Mouse (Mus musculus) E14TG2a.4 (cell line): ENCODE results near the gene Ffar2.

Source experiments
- H3K27me3 ChIP-seq: 2 replicates; pipeline ENCODE4 v1.6.1; 2014; ENCODE audit warnings: low read length, control low read depth; ENCODE audit not compliant: insufficient read depth
- H3K36me3 ChIP-seq: 2 replicates; pipeline ENCODE4 v1.6.1; 2014; ENCODE audit warnings: low read length, control low read depth; ENCODE audit not compliant: insufficient read depth
- H3K4me1 ChIP-seq: replicated peaks from 2 replicates; pipeline ENCODE4 v1.6.1; 2014; ENCODE audit warnings: low read depth, low read length, control low read depth
- H3K4me3 ChIP-seq: replicated peaks from 2 replicates; pipeline ENCODE4 v1.5.1; 2014; ENCODE audit warnings: mild to moderate bottlenecking, low read length
- H3K9me3 ChIP-seq: 2 replicates; pipeline ENCODE4 v1.6.1; 2014; ENCODE audit warnings: low read length, control low read depth
- CTCF ChIP-seq: conservative IDR thresholded peaks from 2 replicates; pipeline ENCODE4 v1.5.1; 2014; ENCODE audit warnings: low read length
- NANOG ChIP-seq: IDR thresholded peaks from 2 replicates; pipeline ENCODE4 v1.6.1; 2014; ENCODE audit warnings: borderline replicate concordance, low read length, mixed read lengths
- POU5F1 ChIP-seq: IDR thresholded peaks from 2 replicates; pipeline ENCODE4 v1.6.1; 2014; ENCODE audit warnings: low read length, borderline replicate concordance

The Ffar2 gene

GRCm38 (mm10) chr7:30811757-30812290, 11.8 kb downstream of the Ffar2 start:
- peaks cover 7% of the 10 kb centered on the region for H3K9me3 ChIP-seq
- no peak overlapping the region for H3K4me3 ChIP-seq
- H3K4me1 ChIP-seq = peaks cover 10% of the 10 kb centered on the region
- peaks cover 15% of the 10 kb centered on the region for H3K27me3 ChIP-seq
- TF ChIP-seq POU5F1 (no peak), NANOG (no peak), CTCF (no peak)
- no peaks in the 10 kb centered on the region for H3K36me3 ChIP-seq

- Histone ChIP-seq H3K27me3 (peaks cover 4% of the 10 kb centered on the region; the same call in 1 of the 2 replicates), H3K4me3 (no peak overlapping the region), H3K36me3 (no peaks in the 10 kb centered on the region), H3K4me1 (peaks cover 18% of the 10 kb centered on the region), H3K9me3 (peaks cover 7% of the 10 kb centered on the region)
- TF ChIP-seq POU5F1 (no peak), CTCF (peak; percentile 80), NANOG (no peak)
Observed at GRCm38 (mm10) chr7:30810319-30810718, 13.3 kb downstream of the Ffar2 start.

DNA sequence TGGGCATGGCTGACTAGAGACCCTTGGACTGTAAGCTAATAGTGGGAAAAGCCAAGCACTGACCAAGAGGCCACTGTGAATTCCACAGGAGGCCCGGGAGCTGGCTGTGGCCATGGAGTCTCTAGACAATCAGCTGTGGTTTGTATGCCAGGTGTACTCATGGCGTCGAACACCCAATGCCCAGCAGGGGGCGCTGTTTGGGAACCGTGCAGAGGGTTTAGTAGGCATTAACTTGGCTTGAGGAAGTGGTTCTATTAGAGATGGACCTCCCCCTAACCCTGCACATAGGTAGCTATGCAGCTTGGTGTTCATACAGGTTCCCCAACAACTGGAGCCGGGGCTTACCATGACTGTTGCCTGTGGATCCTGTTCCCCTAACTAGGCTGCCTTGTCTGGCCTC, 17.7 kb downstream of the Ffar2 start:
- H3K9me3 ChIP-seq = peaks cover 7% of the 10 kb centered on the region
- H3K4me3 ChIP-seq = no peak overlapping the region
- H3K4me1 ChIP-seq = peaks cover 18% of the 10 kb centered on the region
- TF ChIP-seq POU5F1 (no peak), CTCF (peak; percentile 66)
- peaks cover 4% of the 10 kb centered on the region for H3K27me3 ChIP-seq
- no peaks in the 10 kb centered on the region for H3K36me3 ChIP-seq

DNA sequence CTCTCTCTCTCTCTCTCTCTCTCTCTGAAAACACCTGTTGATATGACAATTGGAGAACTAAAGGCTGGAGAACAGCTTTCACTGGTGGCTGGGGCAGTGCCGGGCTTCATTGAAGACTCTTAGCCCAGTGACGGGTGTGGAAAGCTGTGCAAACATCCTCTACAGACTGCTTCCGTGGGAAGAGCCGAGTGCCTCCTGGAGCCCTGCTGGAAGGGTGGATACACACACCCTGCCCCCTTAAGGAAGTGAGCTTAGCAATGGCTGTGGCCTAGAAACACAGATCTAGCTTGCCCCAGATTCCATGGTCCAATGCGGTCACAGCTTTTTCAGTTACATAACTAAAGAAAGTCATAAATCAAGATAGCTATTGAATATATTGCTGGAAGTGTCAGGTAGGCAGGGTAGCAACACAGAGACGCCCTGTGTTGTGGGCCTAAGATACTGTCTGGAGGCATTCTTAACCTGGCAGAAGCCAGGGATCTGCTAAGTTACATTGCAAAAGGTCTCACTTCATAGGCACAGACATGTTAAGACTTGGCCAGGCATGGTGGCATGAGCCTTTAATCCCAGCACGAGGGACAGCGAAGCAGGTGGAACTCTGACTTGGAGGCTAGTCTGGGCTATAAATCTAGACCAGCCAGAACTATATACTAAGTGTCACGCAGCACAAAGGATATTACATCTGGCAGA, 19.4 kb downstream of the Ffar2 start:
- peaks cover 13% of the 10 kb centered on the region for H3K4me1 ChIP-seq
- H3K36me3 ChIP-seq = no peaks in the 10 kb centered on the region
- peaks cover 19% of the 10 kb centered on the region for H3K9me3 ChIP-seq
- peaks cover 5% of the 10 kb centered on the region for H3K27me3 ChIP-seq
- TF ChIP-seq POU5F1 = no peak
- no peak for TF ChIP-seq NANOG
- no peak for TF ChIP-seq CTCF
- no peak overlapping the region for H3K4me3 ChIP-seq

DNA sequence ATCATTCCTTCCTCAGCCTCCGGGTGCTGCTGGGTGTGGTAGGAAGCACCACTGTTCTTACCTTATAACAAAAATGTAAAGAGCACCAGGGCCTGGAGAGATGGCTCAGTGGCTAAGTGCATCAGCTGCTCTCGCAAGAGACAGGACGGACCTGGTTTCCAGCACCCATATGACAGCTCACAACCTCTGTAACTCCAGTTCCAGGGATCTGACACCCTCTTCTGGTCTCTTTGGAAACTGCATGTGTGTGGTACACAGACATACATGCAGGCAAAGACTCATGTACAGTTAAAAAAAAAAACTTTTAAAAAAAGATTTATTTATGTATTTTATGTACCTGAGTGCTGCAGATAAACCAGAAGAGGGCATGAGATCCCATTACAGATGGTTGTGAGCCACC, 20.3 kb downstream of the Ffar2 start:
- TF ChIP-seq NANOG (no peak), POU5F1 (no peak), CTCF (peak; percentile 29)
- Histone ChIP-seq H3K4me1 (peaks cover 13% of the 10 kb centered on the region), H3K27me3 (peaks cover 12% of the 10 kb centered on the region), H3K9me3 (peaks cover 17% of the 10 kb centered on the region), H3K4me3 (no peak overlapping the region), H3K36me3 (no peaks in the 10 kb centered on the region)

DNA sequence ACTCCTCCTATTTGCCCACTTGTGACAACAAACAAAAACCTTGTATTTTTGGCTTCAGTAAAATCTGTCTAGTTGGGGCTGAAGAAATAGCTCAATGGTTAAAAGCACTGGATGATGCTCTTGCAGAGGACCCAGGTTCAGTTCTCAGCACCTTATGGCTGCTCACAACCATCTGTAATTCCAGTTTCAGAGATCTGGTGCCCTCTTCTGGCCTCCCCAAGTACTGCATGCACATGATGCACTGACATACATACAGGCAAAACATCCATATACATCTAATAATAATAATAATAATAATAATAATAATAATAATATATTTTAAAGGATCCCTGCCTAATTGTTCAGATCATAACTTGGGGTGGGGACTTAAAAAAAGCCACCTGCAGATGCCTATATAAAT, 22.9 kb downstream of the Ffar2 start:
- H3K4me1 ChIP-seq = no peaks in the 10 kb centered on the region
- H3K4me3 ChIP-seq = no peak overlapping the region
- no peak for TF ChIP-seq POU5F1
- peak; percentile 32 for TF ChIP-seq CTCF
- no peak for TF ChIP-seq NANOG
- peaks cover 17% of the 10 kb centered on the region for H3K27me3 ChIP-seq
- peaks cover 18% of the 10 kb centered on the region for H3K9me3 ChIP-seq
- no peaks in the 10 kb centered on the region for H3K36me3 ChIP-seq

DNA sequence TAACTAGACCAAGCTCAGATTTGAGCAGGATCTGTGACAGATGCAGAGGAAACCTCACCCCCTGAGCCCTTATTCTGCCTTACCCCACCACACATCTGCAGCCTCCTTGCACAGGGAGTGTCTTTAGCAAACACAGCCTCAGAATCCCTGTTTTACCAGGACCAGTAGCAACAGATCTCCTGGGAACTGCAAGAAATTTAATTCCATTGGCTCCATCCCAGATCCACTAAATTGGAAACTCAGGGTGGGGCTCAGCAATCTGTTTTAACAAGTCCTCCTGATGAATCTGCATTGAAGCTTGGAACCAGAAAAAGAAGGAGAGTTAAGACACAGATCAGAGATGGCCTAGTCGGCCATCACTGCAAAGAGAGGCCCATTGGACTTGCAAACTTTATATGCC, 26.8 kb downstream of the Ffar2 start:
- H3K4me3 ChIP-seq = no peak overlapping the region
- H3K4me1 ChIP-seq = peaks cover 5% of the 10 kb centered on the region
- H3K9me3 ChIP-seq = peaks cover 15% of the 10 kb centered on the region
- H3K27me3 ChIP-seq = peaks cover 22% of the 10 kb centered on the region
- H3K36me3 ChIP-seq = no peaks in the 10 kb centered on the region
- TF ChIP-seq POU5F1 = no peak
- no peak for TF ChIP-seq CTCF
- TF ChIP-seq NANOG = no peak

GRCm38 (mm10) chr7:30794921-30795320, 28.7 kb downstream of the Ffar2 start:
- peaks cover 34% of the 10 kb centered on the region for H3K27me3 ChIP-seq
- TF ChIP-seq CTCF = no peak
- TF ChIP-seq NANOG = no peak; the same call in 1 of the 2 replicates
- no peak for TF ChIP-seq POU5F1

GRCm38 (mm10) chr7:30791921-30792320, 31.7 kb downstream of the Ffar2 start:
- H3K36me3 ChIP-seq = no peaks in the 10 kb centered on the region
- peaks cover 50% of the 10 kb centered on the region for H3K27me3 ChIP-seq
- H3K4me3 ChIP-seq = 0 out of 2 replicates have a peak overlapping the region, but pooled peaks have one; percentile 32
- peaks cover 47% of the 10 kb centered on the region for H3K4me1 ChIP-seq
- H3K9me3 ChIP-seq = no peaks in the 10 kb centered on the region
- TF ChIP-seq POU5F1 = no peak
- no peak for TF ChIP-seq CTCF
- TF ChIP-seq NANOG = no peak

More at GRCm38 (mm10) chr7:30794921-30795320, 28.7 kb downstream of the Ffar2 start:
- Histone ChIP-seq H3K9me3 (peaks cover 7% of the 10 kb centered on the region; the same call in 1 of the 2 replicates), H3K4me3 (no peak overlapping the region), H3K4me1 (peaks cover 20% of the 10 kb centered on the region), H3K36me3 (no peaks in the 10 kb centered on the region)
